Mouse (Mus musculus): ENCODE results near the gene Hsp90ab1. TPM values are rescaled to one million over a fixed set of nuclear protein-coding genes. Genes with fewer than 3 reads are reported as not detected.

The Hsp90ab1 gene
- 1,787 and 1,872 TPM in 2 replicates for polyA plus RNA-seq (2014; fragmentation: Nextera tagmentation; extraction: Ambion mirVana)

DNA sequence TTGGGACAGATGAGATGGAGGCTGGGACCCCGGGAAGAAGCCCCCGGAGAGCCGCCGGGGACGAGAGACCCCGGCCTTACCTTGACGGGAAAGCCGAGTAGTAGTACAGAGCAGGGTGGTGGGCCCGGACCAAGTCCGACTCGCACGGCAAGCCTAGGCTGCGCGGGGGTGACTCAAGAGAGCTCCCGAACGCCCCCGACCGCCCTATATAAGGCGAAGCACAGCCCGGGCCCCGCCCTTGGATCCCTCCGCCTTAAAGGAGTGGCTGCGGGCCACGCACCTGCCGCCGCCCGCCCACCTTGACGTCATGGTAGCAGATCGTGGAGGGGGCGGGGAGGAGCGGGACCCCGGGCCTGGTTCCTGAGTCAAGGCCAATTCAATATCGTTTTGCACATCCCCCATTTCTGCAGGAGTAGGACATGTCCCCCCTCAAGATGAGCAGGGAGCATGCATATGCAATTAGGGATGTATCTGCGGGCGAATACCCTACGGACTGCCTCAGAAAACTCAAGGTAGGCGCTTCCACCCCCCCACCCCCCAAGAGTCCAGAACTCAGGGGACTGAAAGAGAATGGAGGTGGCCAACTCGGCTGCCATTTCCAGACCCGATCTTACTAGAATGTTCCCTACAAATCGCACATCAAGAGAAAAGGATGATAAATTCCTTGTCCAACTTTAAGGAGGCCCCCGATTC, at the start of gene Hsp90ab1:
Hsp90ab1 (minus strand) TSS at position 185 of the 693 bp plus-strand sequence.
- H3K27me3 ChIP-seq (ENCODE audit: control insufficient read depth, insufficient read depth, low read length), result no peaks in the 10 kb centered on the region
- no peaks in the 10 kb centered on the region for H3K9me3 ChIP-seq (ENCODE audit: control insufficient read depth, low read length)
- DNase-seq (ENCODE audit: low spot score), result peak; percentile 100
- H3K4me3 ChIP-seq (ENCODE audit: low read depth, low read length), result peak within 1 kb of the TSS; percentile 100
- H3K9ac ChIP-seq (ENCODE audit: low read length), result peak within 1 kb of the TSS; percentile 99
- peaks cover 4% of the 10 kb centered on the region; the same call in 1 of the 2 replicates for H3K4me1 ChIP-seq (replicated peaks; ENCODE audit: control insufficient read depth, insufficient read depth, low read length)
- H3K4me2 ChIP-seq (ENCODE audit: low read depth, low read length, severe bottlenecking), result peak within 1 kb of the TSS; percentile 67
- peak within 1 kb of the TSS; percentile 95 for H3K27ac ChIP-seq (ENCODE audit: low read depth, low read length)
- peaks cover 30% of the 10 kb centered on the region for H3K36me3 ChIP-seq (ENCODE audit: control insufficient read depth, insufficient read depth, low read length)
- peak; percentile 87 for ATAC-seq (replicated peaks; ENCODE audit: low FRiP score)
- under 1% methylated on average over 41 of the region's 41 CpGs for WGBS

- H3K27me3 ChIP-seq (ENCODE audit: control insufficient read depth, insufficient read depth, low read length), result no peaks in the 10 kb centered on the region
- no peak overlapping the region for H3K27ac ChIP-seq (ENCODE audit: low read depth, low read length)
- H3K4me2 ChIP-seq (ENCODE audit: low read depth, low read length, severe bottlenecking), result peak overlapping the region; percentile 1; the same call in 1 of the 2 replicates
- no peak for DNase-seq (ENCODE audit: low spot score)
- H3K36me3 ChIP-seq (ENCODE audit: control insufficient read depth, insufficient read depth, low read length), result no peaks in the 10 kb centered on the region
- ATAC-seq (replicated peaks; ENCODE audit: low FRiP score), result no peak
- no peaks in the 10 kb centered on the region for H3K9me3 ChIP-seq (ENCODE audit: control insufficient read depth, low read length)
- peak overlapping the region; percentile 1 for H3K9ac ChIP-seq (ENCODE audit: low read length)
- WGBS, result 35% methylated on average over 20 of the region's 20 CpGs
- no peaks in the 10 kb centered on the region for H3K4me1 ChIP-seq (replicated peaks; ENCODE audit: control insufficient read depth, insufficient read depth, low read length)
- no peak overlapping the region for H3K4me3 ChIP-seq (ENCODE audit: low read depth, low read length)
These were observed 46.5 kb upstream of the Hsp90ab1 start for GRCm38 (mm10) chr17:45619386-45620256.

GRCm38 (mm10) chr17:45618941-45619385, 45.9 kb upstream of the Hsp90ab1 start:
- Histone ChIP-seq H3K9ac (ENCODE audit: low read length) (peak overlapping the region; percentile 1; the same call in 1 of the 2 replicates), H3K4me1 (replicated peaks; ENCODE audit: control insufficient read depth, insufficient read depth, low read length) (no peaks in the 10 kb centered on the region), H3K27me3 (ENCODE audit: control insufficient read depth, insufficient read depth, low read length) (no peaks in the 10 kb centered on the region), H3K4me3 (ENCODE audit: low read depth, low read length) (no peak overlapping the region), H3K9me3 (ENCODE audit: control insufficient read depth, low read length) (no peaks in the 10 kb centered on the region), H3K36me3 (ENCODE audit: control insufficient read depth, insufficient read depth, low read length) (no peaks in the 10 kb centered on the region), H3K4me2 (ENCODE audit: low read depth, low read length, severe bottlenecking) (peak overlapping the region; percentile 1; the same call in 1 of the 2 replicates), H3K27ac (ENCODE audit: low read depth, low read length) (no peak overlapping the region)
- DNase-seq (ENCODE audit: low spot score) (no peak), ATAC-seq (replicated peaks; ENCODE audit: low FRiP score) (no peak)
- 12% methylated on average over 8 of the region's 8 CpGs for WGBS

GRCm38 (mm10) chr17:45617655-45618054, 44.6 kb upstream of the Hsp90ab1 start:
- no peak for ATAC-seq (replicated peaks; ENCODE audit: low FRiP score)
- no peak overlapping the region for H3K27ac ChIP-seq (ENCODE audit: low read depth, low read length)
- H3K9me3 ChIP-seq (ENCODE audit: control insufficient read depth, low read length), result no peaks in the 10 kb centered on the region
- no peaks in the 10 kb centered on the region for H3K27me3 ChIP-seq (ENCODE audit: control insufficient read depth, insufficient read depth, low read length)
- DNase-seq (ENCODE audit: low spot score), result no peak
- H3K4me3 ChIP-seq (ENCODE audit: low read depth, low read length), result no peak overlapping the region
- H3K4me2 ChIP-seq (ENCODE audit: low read depth, low read length, severe bottlenecking), result no peak overlapping the region
- H3K4me1 ChIP-seq (replicated peaks; ENCODE audit: control insufficient read depth, insufficient read depth, low read length), result no peaks in the 10 kb centered on the region
- H3K9ac ChIP-seq (ENCODE audit: low read length), result no peak overlapping the region
- H3K36me3 ChIP-seq (ENCODE audit: control insufficient read depth, insufficient read depth, low read length), result no peaks in the 10 kb centered on the region
- 93% methylated on average over 6 of the region's 6 CpGs for WGBS

- DNase-seq (ENCODE audit: low spot score) (no peak), ATAC-seq (replicated peaks; ENCODE audit: low FRiP score) (no peak)
- Histone ChIP-seq H3K36me3 (ENCODE audit: control insufficient read depth, insufficient read depth, low read length) (no peaks in the 10 kb centered on the region), H3K4me3 (ENCODE audit: low read depth, low read length) (no peak overlapping the region), H3K9me3 (ENCODE audit: control insufficient read depth, low read length) (no peaks in the 10 kb centered on the region), H3K9ac (ENCODE audit: low read length) (no peak overlapping the region), H3K4me2 (ENCODE audit: low read depth, low read length, severe bottlenecking) (no peak overlapping the region), H3K27me3 (ENCODE audit: control insufficient read depth, insufficient read depth, low read length) (no peaks in the 10 kb centered on the region), H3K27ac (ENCODE audit: low read depth, low read length) (no peak overlapping the region), H3K4me1 (replicated peaks; ENCODE audit: control insufficient read depth, insufficient read depth, low read length) (no peaks in the 10 kb centered on the region)
- 91% methylated on average over 3 of the region's 3 CpGs for WGBS
These were observed 43.6 kb upstream of the Hsp90ab1 start for GRCm38 (mm10) chr17:45616679-45617078.

- Histone ChIP-seq H3K9ac (ENCODE audit: low read length) (no peak overlapping the region), H3K27ac (ENCODE audit: low read depth, low read length) (no peak overlapping the region), H3K4me1 (replicated peaks; ENCODE audit: control insufficient read depth, insufficient read depth, low read length) (no peaks in the 10 kb centered on the region), H3K4me3 (ENCODE audit: low read depth, low read length) (no peak overlapping the region), H3K36me3 (ENCODE audit: control insufficient read depth, insufficient read depth, low read length) (no peaks in the 10 kb centered on the region), H3K9me3 (ENCODE audit: control insufficient read depth, low read length) (no peaks in the 10 kb centered on the region), H3K4me2 (ENCODE audit: low read depth, low read length, severe bottlenecking) (no peak overlapping the region), H3K27me3 (ENCODE audit: control insufficient read depth, insufficient read depth, low read length) (no peaks in the 10 kb centered on the region)
- ATAC-seq (replicated peaks; ENCODE audit: low FRiP score), result no peak
- DNase-seq (ENCODE audit: low spot score), result no peak
- WGBS, result 67% methylated on average over 4 of the region's 4 CpGs
These were observed 43.1 kb upstream of the Hsp90ab1 start for GRCm38 (mm10) chr17:45616046-45616650.

GRCm38 (mm10) chr17:45612921-45613320, 39.9 kb upstream of the Hsp90ab1 start:
- Histone ChIP-seq H3K27ac (ENCODE audit: low read depth, low read length) (no peak overlapping the region), H3K9me3 (ENCODE audit: control insufficient read depth, low read length) (no peaks in the 10 kb centered on the region), H3K9ac (ENCODE audit: low read length) (no peak overlapping the region), H3K27me3 (ENCODE audit: control insufficient read depth, insufficient read depth, low read length) (no peaks in the 10 kb centered on the region), H3K4me2 (ENCODE audit: low read depth, low read length, severe bottlenecking) (no peak overlapping the region), H3K4me3 (ENCODE audit: low read depth, low read length) (no peak overlapping the region), H3K4me1 (replicated peaks; ENCODE audit: control insufficient read depth, insufficient read depth, low read length) (no peaks in the 10 kb centered on the region), H3K36me3 (ENCODE audit: control insufficient read depth, insufficient read depth, low read length) (no peaks in the 10 kb centered on the region)
- DNase-seq (ENCODE audit: low spot score) (no peak), ATAC-seq (replicated peaks; ENCODE audit: low FRiP score) (no peak)
- WGBS, result 90% methylated on average over 7 of the region's 7 CpGs

DNA sequence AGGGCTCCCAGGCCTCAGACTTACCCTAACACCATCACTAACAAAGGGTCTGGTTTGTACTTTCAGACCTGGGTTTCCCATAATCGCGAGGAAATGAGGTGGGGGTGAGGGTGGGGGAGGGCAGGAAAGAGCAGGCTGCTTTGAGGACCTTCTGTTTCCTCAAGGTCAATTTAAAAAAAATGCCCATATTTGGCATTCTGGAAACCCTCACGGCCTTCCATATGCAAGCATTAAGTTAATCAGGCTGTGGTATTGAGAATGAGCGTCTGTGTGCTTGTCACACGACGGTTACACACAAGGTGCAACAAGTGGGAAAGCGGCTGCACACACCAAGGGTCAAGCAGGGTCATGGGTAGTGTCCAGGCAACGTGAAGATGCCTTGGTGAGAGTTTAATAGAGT, 38.9 kb upstream of the Hsp90ab1 start:
- Histone ChIP-seq H3K4me1 (replicated peaks; ENCODE audit: control insufficient read depth, insufficient read depth, low read length) (no peaks in the 10 kb centered on the region), H3K9me3 (ENCODE audit: control insufficient read depth, low read length) (no peaks in the 10 kb centered on the region), H3K9ac (ENCODE audit: low read length) (no peak overlapping the region), H3K27ac (ENCODE audit: low read depth, low read length) (no peak overlapping the region), H3K4me2 (ENCODE audit: low read depth, low read length, severe bottlenecking) (no peak overlapping the region), H3K36me3 (ENCODE audit: control insufficient read depth, insufficient read depth, low read length) (no peaks in the 10 kb centered on the region), H3K27me3 (ENCODE audit: control insufficient read depth, insufficient read depth, low read length) (no peaks in the 10 kb centered on the region), H3K4me3 (ENCODE audit: low read depth, low read length) (no peak overlapping the region)
- no peak for DNase-seq (ENCODE audit: low spot score)
- WGBS, result 85% methylated on average over 8 of the region's 8 CpGs
- ATAC-seq (replicated peaks; ENCODE audit: low FRiP score), result no peak

Data from forebrain, embryonic 11.5 days (tissue).